Mouse (Mus musculus) cerebellum, postnatal 36 days (tissue): ENCODE data around the gene Trnau1ap.

ENCODE experiments used
- DNase-seq, 2 experiments: peaks; one replicate each; pipeline ENCODE4 v3.0.0; 2021 to 2022; ENCODE audit warnings: mixed read lengths in 2 of 2

Gene Trnau1ap

GRCm38 (mm10) chr4:132329115-132329834 is at the start of gene Trnau1ap:
Gene Trnau1ap, minus strand, starts transcription at chr4:132329538.
- peak; percentile 84 to 91 for DNase-seq

- DNase-seq: no peak
Observed at GRCm38 (mm10) chr4:132373820-132374219, 44.5 kb upstream of the Trnau1ap start.

GRCm38 (mm10) chr4:132369953-132370750 is 40.8 kb upstream of the Trnau1ap start:
- DNase-seq: no peak

- DNase-seq: no peak
Observed at GRCm38 (mm10) chr4:132367480-132368201, 38.3 kb upstream of the Trnau1ap start.

- no peak for DNase-seq
Observed at GRCm38 (mm10) chr4:132365450-132366060, 36.2 kb upstream of the Trnau1ap start.

GRCm38 (mm10) chr4:132363487-132363886 is 34.1 kb upstream of the Trnau1ap start:
- DNase-seq: no peak

- DNase-seq: no peak
Observed at GRCm38 (mm10) chr4:132359510-132359909, 30.2 kb upstream of the Trnau1ap start.

GRCm38 (mm10) chr4:132356170-132356569 is 26.8 kb upstream of the Trnau1ap start:
- DNase-seq: peak; percentile 29 to 37

- DNase-seq: no peak
Observed at GRCm38 (mm10) chr4:132355403-132355802, 26.1 kb upstream of the Trnau1ap start.

GRCm38 (mm10) chr4:132354571-132354970 is 25.2 kb upstream of the Trnau1ap start:
- peak; percentile 24 to 31 for DNase-seq

- peak; percentile 82 to 88 for DNase-seq
Observed at GRCm38 (mm10) chr4:132353481-132353885, 24.1 kb upstream of the Trnau1ap start, which contains the start of gene Rcc1. Gene Rcc1, minus strand, starts transcription at chr4:132353605.

- peak in 1 of 2 experiments; percentile 22 for DNase-seq
Observed at GRCm38 (mm10) chr4:132352739-132353138, 23.4 kb upstream of the Trnau1ap start.

- DNase-seq: no peak
Observed at GRCm38 (mm10) chr4:132351401-132351800, 22.1 kb upstream of the Trnau1ap start.

GRCm38 (mm10) chr4:132350854-132351253 is 21.5 kb upstream of the Trnau1ap start:
- no peak for DNase-seq

GRCm38 (mm10) chr4:132350123-132350740 is 20.9 kb upstream of the Trnau1ap start:
- no peak for DNase-seq

- DNase-seq: no peak
Observed at GRCm38 (mm10) chr4:132349495-132350122, 20.3 kb upstream of the Trnau1ap start.

- DNase-seq: no peak
Observed at GRCm38 (mm10) chr4:132346661-132347060, 17.3 kb upstream of the Trnau1ap start.

- no peak for DNase-seq
Observed at GRCm38 (mm10) chr4:132346261-132346660, 16.9 kb upstream of the Trnau1ap start.

GRCm38 (mm10) chr4:132345843-132346212 is 16.5 kb upstream of the Trnau1ap start:
- no peak for DNase-seq

GRCm38 (mm10) chr4:132345135-132345842 is 16.0 kb upstream of the Trnau1ap start:
- DNase-seq: peak; percentile 97 to 99
